Mouse (Mus musculus) CH12.LX (cell line): ENCODE data around the gene Ptch2. TPM values are rescaled to one million over a fixed set of nuclear protein-coding genes. Genes with fewer than 3 reads are reported as not detected.

Experiments used
- DNase-seq: peaks from one replicate; pipeline ENCODE4 v3.0.0-alpha.2; 2013; ENCODE audit errors: extremely low read depth
- H3K27ac ChIP-seq: 2 replicates; pipeline ENCODE4 v1.5.1; 2012; ENCODE audit warnings: low read depth, mild to moderate bottlenecking, control low read depth, moderate library complexity; ENCODE audit not compliant: insufficient read depth
- H3K27me3 ChIP-seq: replicated peaks from 2 replicates; pipeline ENCODE3; 2012; ENCODE audit warnings: inconsistent platforms
- H3K36me3 ChIP-seq, 2 experiments: replicated peaks in 1 of 2; 2 replicates each; pipeline versions ENCODE3 to v1.6.1; 2012; ENCODE audit warnings: inconsistent platforms in 1 of 2, low read length in 1 of 2, mild to moderate bottlenecking in 1 of 2, mixed read lengths in 1 of 2, moderate library complexity in 1 of 2; ENCODE audit not compliant: control insufficient read depth in 1 of 2, insufficient read depth in 1 of 2
- H3K4me1 ChIP-seq, 2 experiments: 2 replicates each; pipeline ENCODE4 v1.6.1; 2012; ENCODE audit warnings: inconsistent platforms in 1 of 2, moderate library complexity in 1 of 2; ENCODE audit not compliant: insufficient read depth in 2 of 2, control insufficient read depth in 1 of 2
- H3K4me2 ChIP-seq: 2 replicates; pipeline ENCODE4 v1.6.1; 2012; ENCODE audit warnings: low read depth, mild to moderate bottlenecking, control low read depth; ENCODE audit not compliant: poor library complexity, insufficient read depth, severe bottlenecking
- H3K4me3 ChIP-seq, 3 experiments: fragments of 150-350 bp in 1 of 3; sonication (generic) in 1 of 3; replicated peaks in 1 of 3; 2 replicates each; pipeline versions ENCODE3 to v1.5.1; 2011 to 2012; ENCODE audit warnings: low read depth in 2 of 3, low read length in 2 of 3, mild to moderate bottlenecking in 2 of 3, moderate library complexity in 2 of 3, control low read depth in 1 of 3, improper control_type of control experiment in 1 of 3, inconsistent platforms in 1 of 3, mixed read lengths in 1 of 3; ENCODE audit not compliant: poor library complexity in 1 of 3
- H3K79me2 ChIP-seq: replicated peaks from 2 replicates; pipeline ENCODE4 v1.6.1; 2012; ENCODE audit warnings: mild to moderate bottlenecking, moderate library complexity; ENCODE audit not compliant: control insufficient read depth, poor library complexity, insufficient read depth, severe bottlenecking; ENCODE audit errors: extremely low read depth
- H3K9ac ChIP-seq: 2 replicates; pipeline ENCODE4 v1.6.1; 2012; ENCODE audit warnings: low read depth, mild to moderate bottlenecking, control low read depth, moderate library complexity; ENCODE audit not compliant: insufficient read depth
- H3K9me3 ChIP-seq: replicated peaks from 2 replicates; pipeline ENCODE3; 2012; ENCODE audit warnings: low read length, inconsistent platforms, mixed read lengths
- BHLHE40 ChIP-seq: IDR thresholded peaks from 2 replicates; pipeline ENCODE4 v1.6.1; 2011; ENCODE audit warnings: mild to moderate bottlenecking, low read depth, low read length, improper control_type of control experiment
- CHD1 ChIP-seq: IDR thresholded peaks from 2 replicates; pipeline ENCODE4 v1.6.1; 2012; ENCODE audit warnings: low read depth, low read length, improper control_type of control experiment, inconsistent platforms
- CTCF ChIP-seq, 2 experiments: IDR thresholded peaks in 1 of 2; conservative IDR thresholded peaks in 1 of 2; 2 replicates each; pipeline ENCODE4 v1.5.1; 2011 to 2012; ENCODE audit warnings: low read depth in 2 of 2, low read length in 2 of 2, improper control_type of control experiment in 1 of 2, inconsistent platforms in 1 of 2, mild to moderate bottlenecking in 1 of 2, moderate library complexity in 1 of 2
- E2F4 ChIP-seq: IDR thresholded peaks from 2 replicates; pipeline ENCODE4 v1.6.1; 2011; ENCODE audit warnings: low read depth, low read length, improper control_type of control experiment; ENCODE audit not compliant: insufficient replicate concordance
- EP300 ChIP-seq: IDR thresholded peaks from 2 replicates; pipeline ENCODE4 v1.6.1; 2011; ENCODE audit warnings: low read length, improper control_type of control experiment
- GABPA ChIP-seq: IDR thresholded peaks from 2 replicates; pipeline ENCODE4 v1.6.1; 2012; ENCODE audit warnings: low read depth, low read length, improper control_type of control experiment, inconsistent platforms; ENCODE audit not compliant: insufficient replicate concordance
- HCFC1 ChIP-seq: IDR thresholded peaks from 2 replicates; pipeline ENCODE4 v1.6.1; 2012; ENCODE audit warnings: low read depth, mild to moderate bottlenecking, inconsistent platforms, low read length, improper control_type of control experiment
- IRF4 ChIP-seq: IDR thresholded peaks from 2 replicates; pipeline ENCODE4 v1.6.1; 2014; ENCODE audit warnings: low read depth, mild to moderate bottlenecking, inconsistent platforms, low read length, improper control_type of control experiment
- JUN ChIP-seq: IDR thresholded peaks from 2 replicates; pipeline ENCODE4 v1.6.1; 2011; ENCODE audit warnings: low read depth, mild to moderate bottlenecking, low read length, improper control_type of control experiment, moderate library complexity; ENCODE audit not compliant: insufficient read depth
- KAT2A ChIP-seq: IDR thresholded peaks from 2 replicates; pipeline ENCODE4 v1.6.1; 2012; ENCODE audit warnings: low read length, improper control_type of control experiment, inconsistent platforms; ENCODE audit not compliant: insufficient replicate concordance
- MAFK ChIP-seq: IDR thresholded peaks from 2 replicates; pipeline ENCODE4 v1.6.1; 2011; ENCODE audit warnings: low read length, improper control_type of control experiment; ENCODE audit not compliant: insufficient replicate concordance
- MAZ ChIP-seq: IDR thresholded peaks from 2 replicates; pipeline ENCODE4 v1.6.1; 2012; ENCODE audit warnings: low read depth, mild to moderate bottlenecking, inconsistent platforms, low read length, improper control_type of control experiment, moderate library complexity
- MEF2A ChIP-seq: IDR thresholded peaks from 2 replicates; pipeline ENCODE4 v1.6.1; 2014; ENCODE audit warnings: low read depth, mild to moderate bottlenecking, inconsistent platforms, low read length, improper control_type of control experiment, borderline replicate concordance
- NRF1 ChIP-seq: IDR thresholded peaks from 2 replicates; pipeline ENCODE4 v1.6.1; 2014; ENCODE audit warnings: low read depth, mild to moderate bottlenecking, inconsistent platforms, low read length, improper control_type of control experiment, moderate library complexity
- POLR2A ChIP-seq: IDR thresholded peaks from 2 replicates; pipeline ENCODE4 v1.6.1; 2011; ENCODE audit warnings: low read depth, mild to moderate bottlenecking, improper control_type of control experiment, low read length
- POLR2AphosphoS2 ChIP-seq: IDR thresholded peaks from 2 replicates; pipeline ENCODE4 v1.6.1; 2011; ENCODE audit warnings: low read depth, low read length, improper control_type of control experiment
- RAD21 ChIP-seq: IDR thresholded peaks from 2 replicates; pipeline ENCODE4 v1.6.1; 2011; ENCODE audit warnings: low read depth, mild to moderate bottlenecking, low read length, improper control_type of control experiment, moderate library complexity
- SIN3A ChIP-seq: IDR thresholded peaks from 2 replicates; pipeline ENCODE4 v1.6.1; 2012; ENCODE audit warnings: low read length, improper control_type of control experiment, inconsistent platforms
- TBP ChIP-seq: conservative IDR thresholded peaks from 2 replicates; pipeline ENCODE4 v1.6.1; 2011; ENCODE audit warnings: low read depth, low read length, improper control_type of control experiment
- UBTF ChIP-seq: IDR thresholded peaks from 2 replicates; pipeline ENCODE4 v1.6.1; 2012; ENCODE audit warnings: low read depth, mild to moderate bottlenecking, inconsistent platforms, low read length, improper control_type of control experiment, moderate library complexity
- ZC3H11A ChIP-seq: IDR thresholded peaks from 2 replicates; pipeline ENCODE4 v1.6.1; 2012; ENCODE audit warnings: low read depth, mild to moderate bottlenecking, inconsistent platforms, low read length, improper control_type of control experiment
- ZKSCAN1 ChIP-seq: IDR thresholded peaks from 2 replicates; pipeline ENCODE4 v1.6.1; 2012; ENCODE audit warnings: low read depth, inconsistent platforms, low read length, improper control_type of control experiment, borderline replicate concordance
- ZMIZ1 ChIP-seq: IDR thresholded peaks from 2 replicates; pipeline ENCODE4 v1.6.1; 2012; ENCODE audit warnings: low read depth, mild to moderate bottlenecking, inconsistent platforms, low read length, improper control_type of control experiment
- ZNF384 ChIP-seq: IDR thresholded peaks from 2 replicates; pipeline ENCODE4 v1.6.1; 2012; ENCODE audit warnings: low read depth, low read length, improper control_type of control experiment, inconsistent platforms
- dilution Hi-C: fragments of 300-500 bp; cut with MboI; formaldehyde crosslinking; loops from 2 replicates; pipeline ENCODE4 v1.14.3; 2020; ENCODE audit warnings: low sequenced_read_pairs; ENCODE audit not compliant: extremely low pct_unique_long_range_greater_than_20kb, extremely low pct_ligation_motif_present
- in situ Hi-C: fragments of 300-500 bp; cut with MboI; formaldehyde crosslinking; loops from 3 replicates; pipeline ENCODE4 v1.14.3; 2019; ENCODE audit warnings: low sequenced_read_pairs, low pct_ligation_motif_present, low pct_unique_long_range_greater_than_20kb, mixed read lengths
- polyA plus RNA-seq: library from polyadenylated mRNA; unstranded; fragments of >175 nt; gene quantifications from 2 replicates; pipeline ENCODE4 v1.2.1, GENCODE M21; 2012; ENCODE audit warnings: low read depth; ENCODE audit not compliant: insufficient read length
- total RNA-seq, 2 experiments: library from RNA; depleted of rRNA; stranded (reverse); fragments of 300-350 nt in 1 of 2; fragments of >200 nt in 1 of 2; gene quantifications; 2 replicates each; pipeline ENCODE4 v1.2.3; 2012 to 2014

Ptch2 gene
- total and polyA plus RNA-seq, 3 experiments, result 0.21 to 0.79 TPM; not detected in 1

DNA sequence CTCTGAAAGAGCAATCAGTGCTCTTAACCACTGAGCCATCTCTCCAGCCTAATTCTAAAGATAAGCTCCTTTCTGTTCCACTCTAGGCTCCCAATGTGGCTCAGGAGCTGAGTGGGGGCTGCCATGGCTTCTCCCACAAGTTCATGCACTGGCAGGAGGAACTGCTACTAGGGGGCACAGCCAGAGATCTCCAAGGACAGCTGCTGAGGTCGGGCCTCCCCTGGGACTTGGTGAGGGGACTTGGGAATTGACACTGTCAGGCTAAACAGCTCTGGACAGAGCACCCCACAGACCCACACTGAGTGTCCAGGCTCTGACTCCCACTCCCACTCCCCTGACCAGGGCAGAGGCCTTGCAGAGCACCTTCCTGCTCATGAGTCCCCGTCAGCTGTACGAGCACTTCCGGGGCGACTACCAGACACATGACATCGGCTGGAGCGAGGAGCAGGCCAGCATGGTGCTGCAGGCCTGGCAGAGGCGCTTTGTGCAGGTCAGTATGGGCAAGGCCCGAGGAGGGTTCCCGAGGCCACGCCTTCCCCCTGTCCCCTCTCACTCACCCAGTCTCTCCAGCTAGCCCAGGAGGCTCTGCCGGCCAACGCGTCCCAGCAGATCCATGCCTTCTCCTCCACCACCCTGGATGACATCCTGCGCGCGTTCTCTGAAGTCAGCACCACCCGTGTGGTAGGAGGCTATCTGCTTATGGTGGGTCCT is 12.1 kb downstream of the Ptch2 start:
- Histone ChIP-seq H3K9ac (no peak overlapping the region), H3K9me3 (no peaks in the 10 kb centered on the region), H3K27ac (no peak overlapping the region), H3K4me1 (peaks cover 0 to 11% of the 10 kb centered on the region in 2 experiments; a peak in 2 of 4 replicates), H3K79me2 (no peaks in the 10 kb centered on the region), H3K4me3 (no peak overlapping the region)
- DNase-seq, result no peak
- in situ Hi-C loops, result no loop called here
- no peak for TF ChIP-seq UBTF
- no peak for TF ChIP-seq GABPA
- no peak for TF ChIP-seq JUN
- no peak for TF ChIP-seq POLR2A
- no peak for TF ChIP-seq EP300
- TF ChIP-seq TBP, result no peak
- no peak for TF ChIP-seq HCFC1
- TF ChIP-seq NRF1, result no peak
- TF ChIP-seq ZNF384, result no peak
- no peak for TF ChIP-seq SIN3A
- TF ChIP-seq MEF2A, result no peak
- TF ChIP-seq RAD21, result no peak
- no peak for TF ChIP-seq BHLHE40
- no peak for TF ChIP-seq MAZ
- TF ChIP-seq IRF4, result no peak
- TF ChIP-seq, all 38 proteins: peak for 0
- H3K27me3 ChIP-seq, result no peaks in the 10 kb centered on the region
- no peak overlapping the region for H3K4me2 ChIP-seq
- dilution Hi-C loops, result no loop called here
- H3K36me3 ChIP-seq, result no peaks in the 10 kb centered on the region

DNA sequence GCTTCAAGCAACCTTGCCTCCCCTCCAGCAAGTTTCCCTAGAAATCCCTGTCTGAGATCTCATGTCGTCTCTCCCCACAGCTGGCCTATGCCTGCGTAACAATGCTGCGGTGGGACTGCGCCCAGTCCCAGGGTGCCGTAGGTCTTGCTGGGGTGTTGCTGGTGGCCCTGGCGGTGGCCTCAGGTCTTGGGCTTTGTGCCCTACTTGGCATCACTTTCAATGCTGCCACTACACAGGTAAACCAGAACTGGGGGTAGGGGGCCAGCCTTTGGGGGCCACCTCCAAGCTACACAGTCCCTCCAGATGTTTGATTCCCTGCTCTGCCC is 12.6 kb downstream of the Ptch2 start:
- H3K79me2 ChIP-seq, result no peaks in the 10 kb centered on the region
- H3K4me1 ChIP-seq, result peaks cover 0 to 11% of the 10 kb centered on the region in 2 experiments; a peak in 2 of 4 replicates
- H3K27ac ChIP-seq, result no peak overlapping the region
- no peak for TF ChIP-seq POLR2A
- TF ChIP-seq CTCF (conservative IDR thresholded peaks at IDR 0.05 in 1 of 2, IDR thresholded peaks at IDR 0.05 in 1 of 2; ENCODE audit: low read depth in 2 of 2, low read length in 2 of 2), result no peak
- no peak for TF ChIP-seq ZC3H11A
- no peak for TF ChIP-seq KAT2A
- no peak for TF ChIP-seq E2F4
- no peak for TF ChIP-seq HCFC1
- TF ChIP-seq MAZ, result no peak
- TF ChIP-seq MAFK, result no peak
- TF ChIP-seq ZKSCAN1, result no peak
- no peak for TF ChIP-seq CHD1
- TF ChIP-seq POLR2AphosphoS2, result no peak
- no peak for TF ChIP-seq EP300
- no peak for TF ChIP-seq BHLHE40
- TF ChIP-seq ZMIZ1, result no peak
- no peak for DNase-seq
- dilution Hi-C loops (no loop called here), in situ Hi-C loops (no loop called here)
- no peak overlapping the region for H3K4me2 ChIP-seq
- no peak overlapping the region for H3K4me3 ChIP-seq
- no peak overlapping the region for H3K9ac ChIP-seq
- H3K9me3 ChIP-seq, result no peaks in the 10 kb centered on the region
- H3K36me3 ChIP-seq, result no peaks in the 10 kb centered on the region
- H3K27me3 ChIP-seq, result no peaks in the 10 kb centered on the region
